Mouse (Mus musculus) CH12.LX (cell line): Measurements from ENCODE around the gene Olfr105-ps. TPM values are rescaled to one million over a fixed set of nuclear protein-coding genes. Genes with fewer than 3 reads are reported as not detected.

Experiments used
- DNase-seq: peaks from one replicate; pipeline ENCODE4 v3.0.0-alpha.2; 2013; ENCODE audit errors: extremely low read depth
- H3K27ac ChIP-seq: 2 replicates; pipeline ENCODE4 v1.5.1; 2012; ENCODE audit warnings: low read depth, mild to moderate bottlenecking, control low read depth, moderate library complexity; ENCODE audit not compliant: insufficient read depth
- H3K27me3 ChIP-seq: replicated peaks from 2 replicates; pipeline ENCODE3; 2012; ENCODE audit warnings: inconsistent platforms
- H3K36me3 ChIP-seq, 2 experiments: replicated peaks in 1 of 2; 2 replicates each; pipeline versions ENCODE3 to v1.6.1; 2012; ENCODE audit warnings: inconsistent platforms in 1 of 2, low read length in 1 of 2, mild to moderate bottlenecking in 1 of 2, mixed read lengths in 1 of 2, moderate library complexity in 1 of 2; ENCODE audit not compliant: control insufficient read depth in 1 of 2, insufficient read depth in 1 of 2
- H3K4me1 ChIP-seq, 2 experiments: 2 replicates each; pipeline ENCODE4 v1.6.1; 2012; ENCODE audit warnings: inconsistent platforms in 1 of 2, moderate library complexity in 1 of 2; ENCODE audit not compliant: insufficient read depth in 2 of 2, control insufficient read depth in 1 of 2
- H3K4me2 ChIP-seq: 2 replicates; pipeline ENCODE4 v1.6.1; 2012; ENCODE audit warnings: low read depth, mild to moderate bottlenecking, control low read depth; ENCODE audit not compliant: poor library complexity, insufficient read depth, severe bottlenecking
- H3K4me3 ChIP-seq, 3 experiments: fragments of 150-350 bp in 1 of 3; sonication (generic) in 1 of 3; replicated peaks in 1 of 3; 2 replicates each; pipeline versions ENCODE3 to v1.5.1; 2011 to 2012; ENCODE audit warnings: low read depth in 2 of 3, low read length in 2 of 3, mild to moderate bottlenecking in 2 of 3, moderate library complexity in 2 of 3, control low read depth in 1 of 3, improper control_type of control experiment in 1 of 3, inconsistent platforms in 1 of 3, mixed read lengths in 1 of 3; ENCODE audit not compliant: poor library complexity in 1 of 3
- H3K79me2 ChIP-seq: replicated peaks from 2 replicates; pipeline ENCODE4 v1.6.1; 2012; ENCODE audit warnings: mild to moderate bottlenecking, moderate library complexity; ENCODE audit not compliant: control insufficient read depth, poor library complexity, insufficient read depth, severe bottlenecking; ENCODE audit errors: extremely low read depth
- H3K9ac ChIP-seq: 2 replicates; pipeline ENCODE4 v1.6.1; 2012; ENCODE audit warnings: low read depth, mild to moderate bottlenecking, control low read depth, moderate library complexity; ENCODE audit not compliant: insufficient read depth
- H3K9me3 ChIP-seq: replicated peaks from 2 replicates; pipeline ENCODE3; 2012; ENCODE audit warnings: low read length, inconsistent platforms, mixed read lengths
- BHLHE40 ChIP-seq: IDR thresholded peaks from 2 replicates; pipeline ENCODE4 v1.6.1; 2011; ENCODE audit warnings: mild to moderate bottlenecking, low read depth, low read length, improper control_type of control experiment
- CHD1 ChIP-seq: IDR thresholded peaks from 2 replicates; pipeline ENCODE4 v1.6.1; 2012; ENCODE audit warnings: low read depth, low read length, improper control_type of control experiment, inconsistent platforms
- ELF1 ChIP-seq: IDR thresholded peaks from 2 replicates; pipeline ENCODE4 v1.6.1; 2014; ENCODE audit warnings: low read depth, mild to moderate bottlenecking, inconsistent platforms, low read length, improper control_type of control experiment
- ETS1 ChIP-seq: conservative IDR thresholded peaks from 2 replicates; pipeline ENCODE4 v1.6.1; 2012; ENCODE audit warnings: low read depth, mild to moderate bottlenecking, inconsistent platforms, low read length, improper control_type of control experiment, moderate library complexity
- HCFC1 ChIP-seq: IDR thresholded peaks from 2 replicates; pipeline ENCODE4 v1.6.1; 2012; ENCODE audit warnings: low read depth, mild to moderate bottlenecking, inconsistent platforms, low read length, improper control_type of control experiment
- JUN ChIP-seq: IDR thresholded peaks from 2 replicates; pipeline ENCODE4 v1.6.1; 2011; ENCODE audit warnings: low read depth, mild to moderate bottlenecking, low read length, improper control_type of control experiment, moderate library complexity; ENCODE audit not compliant: insufficient read depth
- KAT2A ChIP-seq: IDR thresholded peaks from 2 replicates; pipeline ENCODE4 v1.6.1; 2012; ENCODE audit warnings: low read length, improper control_type of control experiment, inconsistent platforms; ENCODE audit not compliant: insufficient replicate concordance
- MAFK ChIP-seq: IDR thresholded peaks from 2 replicates; pipeline ENCODE4 v1.6.1; 2011; ENCODE audit warnings: low read length, improper control_type of control experiment; ENCODE audit not compliant: insufficient replicate concordance
- MAZ ChIP-seq: IDR thresholded peaks from 2 replicates; pipeline ENCODE4 v1.6.1; 2012; ENCODE audit warnings: low read depth, mild to moderate bottlenecking, inconsistent platforms, low read length, improper control_type of control experiment, moderate library complexity
- MEF2A ChIP-seq: IDR thresholded peaks from 2 replicates; pipeline ENCODE4 v1.6.1; 2014; ENCODE audit warnings: low read depth, mild to moderate bottlenecking, inconsistent platforms, low read length, improper control_type of control experiment, borderline replicate concordance
- MYC ChIP-seq: IDR thresholded peaks from 2 replicates; pipeline ENCODE4 v1.6.1; 2011; ENCODE audit warnings: low read depth, mild to moderate bottlenecking, improper control_type of control experiment, low read length
- NELFE ChIP-seq: IDR thresholded peaks from 2 replicates; pipeline ENCODE4 v1.6.1; 2011; ENCODE audit warnings: low read depth, low read length, improper control_type of control experiment
- NRF1 ChIP-seq: IDR thresholded peaks from 2 replicates; pipeline ENCODE4 v1.6.1; 2014; ENCODE audit warnings: low read depth, mild to moderate bottlenecking, inconsistent platforms, low read length, improper control_type of control experiment, moderate library complexity
- PAX5 ChIP-seq: IDR thresholded peaks from 2 replicates; pipeline ENCODE4 v1.6.1; 2012; ENCODE audit warnings: low read length, inconsistent platforms, mixed read lengths
- POLR2A ChIP-seq: IDR thresholded peaks from 2 replicates; pipeline ENCODE4 v1.6.1; 2011; ENCODE audit warnings: low read depth, mild to moderate bottlenecking, improper control_type of control experiment, low read length
- RAD21 ChIP-seq: IDR thresholded peaks from 2 replicates; pipeline ENCODE4 v1.6.1; 2011; ENCODE audit warnings: low read depth, mild to moderate bottlenecking, low read length, improper control_type of control experiment, moderate library complexity
- TCF12 ChIP-seq: IDR thresholded peaks from 2 replicates; pipeline ENCODE4 v1.6.1; 2014; ENCODE audit warnings: low read depth, mild to moderate bottlenecking, inconsistent platforms, low read length, improper control_type of control experiment
- UBTF ChIP-seq: IDR thresholded peaks from 2 replicates; pipeline ENCODE4 v1.6.1; 2012; ENCODE audit warnings: low read depth, mild to moderate bottlenecking, inconsistent platforms, low read length, improper control_type of control experiment, moderate library complexity
- USF1 ChIP-seq: IDR thresholded peaks from 2 replicates; pipeline ENCODE4 v1.6.1; 2014; ENCODE audit warnings: low read depth, mild to moderate bottlenecking, inconsistent platforms, low read length, improper control_type of control experiment
- ZC3H11A ChIP-seq: IDR thresholded peaks from 2 replicates; pipeline ENCODE4 v1.6.1; 2012; ENCODE audit warnings: low read depth, mild to moderate bottlenecking, inconsistent platforms, low read length, improper control_type of control experiment
- ZKSCAN1 ChIP-seq: IDR thresholded peaks from 2 replicates; pipeline ENCODE4 v1.6.1; 2012; ENCODE audit warnings: low read depth, inconsistent platforms, low read length, improper control_type of control experiment, borderline replicate concordance
- ZNF384 ChIP-seq: IDR thresholded peaks from 2 replicates; pipeline ENCODE4 v1.6.1; 2012; ENCODE audit warnings: low read depth, low read length, improper control_type of control experiment, inconsistent platforms
- dilution Hi-C: fragments of 300-500 bp; cut with MboI; formaldehyde crosslinking; loops from 2 replicates; pipeline ENCODE4 v1.14.3; 2020; ENCODE audit warnings: low sequenced_read_pairs; ENCODE audit not compliant: extremely low pct_unique_long_range_greater_than_20kb, extremely low pct_ligation_motif_present
- in situ Hi-C: fragments of 300-500 bp; cut with MboI; formaldehyde crosslinking; loops from 3 replicates; pipeline ENCODE4 v1.14.3; 2019; ENCODE audit warnings: low sequenced_read_pairs, low pct_ligation_motif_present, low pct_unique_long_range_greater_than_20kb, mixed read lengths
- polyA plus RNA-seq: library from polyadenylated mRNA; unstranded; fragments of >175 nt; gene quantifications from 2 replicates; pipeline ENCODE4 v1.2.1, GENCODE M21; 2012; ENCODE audit warnings: low read depth; ENCODE audit not compliant: insufficient read length
- total RNA-seq, 2 experiments: library from RNA; depleted of rRNA; stranded (reverse); fragments of 300-350 nt in 1 of 2; fragments of >200 nt in 1 of 2; gene quantifications; 2 replicates each; pipeline ENCODE4 v1.2.3; 2012 to 2014

Olfr105-ps gene
- total and polyA plus RNA-seq, 3 experiments, result not detected

GRCm38 (mm10) chr17:37398926-37399325, 20.1 kb downstream of the Olfr105-ps start, which contains the start of gene Olfr107:
Olfr107 (plus strand) TSS chr17:37399226.
- Histone ChIP-seq H3K79me2 (no peaks in the 10 kb centered on the region), H3K4me2 (no peak within 1 kb of the TSS), H3K27ac (no peak within 1 kb of the TSS), H3K9ac (no peak within 1 kb of the TSS), H3K9me3 (no peaks in the 10 kb centered on the region), H3K36me3 (no peaks in the 10 kb centered on the region), H3K4me1 (no peaks in the 10 kb centered on the region), H3K27me3 (no peaks in the 10 kb centered on the region), H3K4me3 (no peak within 1 kb of the TSS)
- in situ Hi-C loops, result no loop called here
- no peak for DNase-seq
- TF ChIP-seq ETS1 (no peak), MAZ (no peak), USF1 (no peak), ZC3H11A (no peak), MAFK (no peak), HCFC1 (no peak), MYC (no peak), JUN (no peak), ELF1 (no peak), NRF1 (no peak), ZKSCAN1 (no peak), BHLHE40 (no peak)
- dilution Hi-C loops, result no loop called here

DNA sequence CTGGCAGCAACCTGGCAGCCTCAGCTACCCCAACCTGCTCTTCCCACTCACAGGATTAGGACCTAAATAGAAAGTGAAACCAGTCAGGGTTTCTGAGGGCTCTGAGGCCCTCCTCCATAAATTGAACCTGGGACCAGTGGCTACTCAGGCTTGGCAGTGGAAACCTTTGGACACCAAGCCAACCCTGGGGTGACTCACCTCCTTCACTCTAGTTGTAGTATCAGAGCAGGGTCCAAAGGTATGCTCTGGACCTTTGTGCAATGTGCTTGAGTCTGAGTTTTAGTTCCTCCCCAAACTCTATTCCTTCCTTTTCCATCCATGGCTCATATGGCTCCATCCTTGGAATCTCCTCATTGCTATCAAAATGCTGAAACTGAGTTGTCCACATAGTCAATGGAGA, 34.5 kb downstream of the Olfr105-ps start:
- no peak for DNase-seq
- in situ Hi-C loops, result no loop called here
- Histone ChIP-seq H3K27ac (no peak overlapping the region), H3K36me3 (no peaks in the 10 kb centered on the region), H3K9me3 (no peaks in the 10 kb centered on the region), H3K9ac (no peak overlapping the region), H3K79me2 (no peaks in the 10 kb centered on the region), H3K4me3 (no peak overlapping the region), H3K4me2 (no peak overlapping the region), H3K4me1 (no peaks in the 10 kb centered on the region), H3K27me3 (no peaks in the 10 kb centered on the region)
- dilution Hi-C loops, result no loop called here
- TF ChIP-seq MYC (no peak), BHLHE40 (no peak), RAD21 (no peak), MAZ (no peak), ZNF384 (no peak), PAX5 (no peak), TCF12 (no peak), CHD1 (no peak), ZC3H11A (no peak), MAFK (no peak), POLR2A (no peak), UBTF (no peak), KAT2A (no peak), ELF1 (no peak), MEF2A (no peak), NELFE (no peak), ETS1 (no peak), JUN (no peak)

Other genes with a start within 250 kb of the Olfr105-ps start
Only the 20 nearest of the 25 such genes appear.
- gene Ubd, start 185.1 kb upstream of the Olfr105-ps start, total RNA-seq (2012; rRNA removed), result 0.21 and 0.47 TPM in 2 replicates
- not detected in 2 replicates for gene Ubd, start 185.1 kb upstream of the Olfr105-ps start, total RNA-seq (2014; rRNA removed)
- not detected in 2 replicates for gene Ubd, start 185.1 kb upstream of the Olfr105-ps start, polyA plus RNA-seq
- not detected in 2 replicates for gene Olfr94, start 178.0 kb upstream of the Olfr105-ps start, total RNA-seq (2012; rRNA removed)
- not detected in 2 replicates for gene Olfr94, start 178.0 kb upstream of the Olfr105-ps start, total RNA-seq (2014; rRNA removed)
- not detected in 2 replicates for gene Olfr94, start 178.0 kb upstream of the Olfr105-ps start, polyA plus RNA-seq
- not detected in 2 replicates for gene Olfr95, start 165.9 kb upstream of the Olfr105-ps start, total RNA-seq (2012; rRNA removed)
- gene Olfr95, start 165.9 kb upstream of the Olfr105-ps start, total RNA-seq (2014; rRNA removed), result not detected in 2 replicates
- gene Olfr95, start 165.9 kb upstream of the Olfr105-ps start, polyA plus RNA-seq, result not detected in 2 replicates
- gene Olfr96, start 158.9 kb upstream of the Olfr105-ps start, total RNA-seq (2012; rRNA removed), result not detected in 2 replicates
- not detected in 2 replicates for gene Olfr96, start 158.9 kb upstream of the Olfr105-ps start, total RNA-seq (2014; rRNA removed)
- not detected in 2 replicates for gene Olfr96, start 158.9 kb upstream of the Olfr105-ps start, polyA plus RNA-seq
- gene Olfr97, start 141.7 kb upstream of the Olfr105-ps start, total RNA-seq (2012; rRNA removed), result not detected in 2 replicates
- gene Olfr97, start 141.7 kb upstream of the Olfr105-ps start, total RNA-seq (2014; rRNA removed), result not detected in 2 replicates
- not detected in 2 replicates for gene Olfr97, start 141.7 kb upstream of the Olfr105-ps start, polyA plus RNA-seq
- 0.21 TPM in 1 of 2 replicates, not detected in the other for gene Olfr98, start 115.3 kb upstream of the Olfr105-ps start, total RNA-seq (2012; rRNA removed)
- not detected in 2 replicates for gene Olfr98, start 115.3 kb upstream of the Olfr105-ps start, total RNA-seq (2014; rRNA removed)
- gene Olfr98, start 115.3 kb upstream of the Olfr105-ps start, polyA plus RNA-seq, result 0.44 and 0.70 TPM in 2 replicates
- 72.2 and 88.6 TPM in 2 replicates for gene H2-M3, start 108.8 kb upstream of the Olfr105-ps start, total RNA-seq (2012; rRNA removed)
- gene H2-M3, start 108.8 kb upstream of the Olfr105-ps start, total RNA-seq (2014; rRNA removed), result 71.7 and 72.8 TPM in 2 replicates
- 46.1 and 49.0 TPM in 2 replicates for gene H2-M3, start 108.8 kb upstream of the Olfr105-ps start, polyA plus RNA-seq
- gene Olfr99, start 95.6 kb upstream of the Olfr105-ps start, total RNA-seq (2012; rRNA removed), result 0.08 and 0.25 TPM in 2 replicates
- not detected in 2 replicates for gene Olfr99, start 95.6 kb upstream of the Olfr105-ps start, total RNA-seq (2014; rRNA removed)
- 2.2 and 3.4 TPM in 2 replicates for gene Olfr99, start 95.6 kb upstream of the Olfr105-ps start, polyA plus RNA-seq
- gene Olfr101, start 74.7 kb upstream of the Olfr105-ps start, total RNA-seq (2012; rRNA removed), result not detected in 2 replicates
- not detected in 2 replicates for gene Olfr101, start 74.7 kb upstream of the Olfr105-ps start, total RNA-seq (2014; rRNA removed)
- gene Olfr101, start 74.7 kb upstream of the Olfr105-ps start, polyA plus RNA-seq, result 0.21 and 0.27 TPM in 2 replicates
- gene Olfr102, start 62.0 kb upstream of the Olfr105-ps start, total RNA-seq (2012; rRNA removed), result not detected in 2 replicates
- not detected in 2 replicates for gene Olfr102, start 62.0 kb upstream of the Olfr105-ps start, total RNA-seq (2014; rRNA removed)
- gene Olfr102, start 62.0 kb upstream of the Olfr105-ps start, polyA plus RNA-seq, result not detected in 2 replicates
- not detected in 2 replicates for gene Olfr103, start 39.3 kb upstream of the Olfr105-ps start, total RNA-seq (2012; rRNA removed)
- gene Olfr103, start 39.3 kb upstream of the Olfr105-ps start, total RNA-seq (2014; rRNA removed), result not detected in 2 replicates
- not detected in 2 replicates for gene Olfr103, start 39.3 kb upstream of the Olfr105-ps start, polyA plus RNA-seq
- not detected in 2 replicates for gene Olfr104-ps, start 19.5 kb upstream of the Olfr105-ps start, total RNA-seq (2012; rRNA removed)
- gene Olfr104-ps, start 19.5 kb upstream of the Olfr105-ps start, total RNA-seq (2014; rRNA removed), result not detected in 2 replicates
- gene Olfr104-ps, start 19.5 kb upstream of the Olfr105-ps start, polyA plus RNA-seq, result not detected in 2 replicates
- not detected in 2 replicates for gene Olfr106-ps, start 11.4 kb downstream of the Olfr105-ps start, total RNA-seq (2012; rRNA removed)
- not detected in 2 replicates for gene Olfr106-ps, start 11.4 kb downstream of the Olfr105-ps start, total RNA-seq (2014; rRNA removed)
- gene Olfr106-ps, start 11.4 kb downstream of the Olfr105-ps start, polyA plus RNA-seq, result not detected in 2 replicates
- gene Olfr107, start 20.2 kb downstream of the Olfr105-ps start, total RNA-seq (2012; rRNA removed), result not detected in 2 replicates
- not detected in 2 replicates for gene Olfr107, start 20.2 kb downstream of the Olfr105-ps start, total RNA-seq (2014; rRNA removed)
- gene Olfr107, start 20.2 kb downstream of the Olfr105-ps start, polyA plus RNA-seq, result 0.05 TPM in 1 of 2 replicates, not detected in the other
- gene Olfr108, start 66.4 kb downstream of the Olfr105-ps start, total RNA-seq (2012; rRNA removed), result not detected in 2 replicates
- gene Olfr108, start 66.4 kb downstream of the Olfr105-ps start, total RNA-seq (2014; rRNA removed), result not detected in 2 replicates
- not detected in 2 replicates for gene Olfr108, start 66.4 kb downstream of the Olfr105-ps start, polyA plus RNA-seq
- not detected in 2 replicates for gene Olfr109, start 79.9 kb downstream of the Olfr105-ps start, total RNA-seq (2012; rRNA removed)
- gene Olfr109, start 79.9 kb downstream of the Olfr105-ps start, total RNA-seq (2014; rRNA removed), result not detected in 2 replicates
- not detected in 2 replicates for gene Olfr109, start 79.9 kb downstream of the Olfr105-ps start, polyA plus RNA-seq
- not detected in 2 replicates for gene H2-M2, start 104.5 kb downstream of the Olfr105-ps start, total RNA-seq (2012; rRNA removed)
- gene H2-M2, start 104.5 kb downstream of the Olfr105-ps start, total RNA-seq (2014; rRNA removed), result not detected in 2 replicates
- 2.1 and 2.9 TPM in 2 replicates for gene H2-M2, start 104.5 kb downstream of the Olfr105-ps start, polyA plus RNA-seq
- not detected in 2 replicates for gene Olfr110, start 113.4 kb downstream of the Olfr105-ps start, total RNA-seq (2012; rRNA removed)
- not detected in 2 replicates for gene Olfr110, start 113.4 kb downstream of the Olfr105-ps start, total RNA-seq (2014; rRNA removed)
- gene Olfr110, start 113.4 kb downstream of the Olfr105-ps start, polyA plus RNA-seq, result not detected in 2 replicates
- not detected in 2 replicates for gene Olfr111, start 129.0 kb downstream of the Olfr105-ps start, total RNA-seq (2012; rRNA removed)
- gene Olfr111, start 129.0 kb downstream of the Olfr105-ps start, total RNA-seq (2014; rRNA removed), result not detected in 2 replicates
- not detected in 2 replicates for gene Olfr111, start 129.0 kb downstream of the Olfr105-ps start, polyA plus RNA-seq
- gene Olfr112, start 190.4 kb downstream of the Olfr105-ps start, total RNA-seq (2012; rRNA removed), result not detected in 2 replicates
- gene Olfr112, start 190.4 kb downstream of the Olfr105-ps start, total RNA-seq (2014; rRNA removed), result not detected in 2 replicates
- not detected in 2 replicates for gene Olfr112, start 190.4 kb downstream of the Olfr105-ps start, polyA plus RNA-seq